Mouse (Mus musculus) liver, embryonic 15.5 days (tissue): ENCODE measurements around the gene Arfgap1. TPM values are rescaled to one million over a fixed set of nuclear protein-coding genes. Genes with fewer than 3 reads are reported as not detected.

Experiments
- ATAC-seq: fragments of 200-750 bp; cut with Nextera tagmentation; 2 replicates; pipeline ENCODE4 v1.8.0; 2017; ENCODE audit warnings: moderate number of reproducible peaks, mild to moderate bottlenecking, moderate library complexity; ENCODE audit not compliant: insufficient read depth
- H3K27ac ChIP-seq: fragments of 300-500 bp; sonication (generic); replicated peaks from 2 replicates; pipeline ENCODE4 v1.5.1; 2015; ENCODE audit warnings: mild to moderate bottlenecking, inconsistent platforms
- H3K27me3 ChIP-seq: fragments of 300-500 bp; sonication (generic); 2 replicates; pipeline ENCODE4 v1.6.1; 2015; ENCODE audit warnings: mild to moderate bottlenecking, inconsistent platforms
- H3K36me3 ChIP-seq: fragments of 300-500 bp; sonication (generic); replicated peaks from 2 replicates; pipeline ENCODE4 v1.6.1; 2015; ENCODE audit warnings: moderate library complexity, mild to moderate bottlenecking, inconsistent platforms
- H3K4me1 ChIP-seq: fragments of 300-500 bp; sonication (generic); replicated peaks from 2 replicates; pipeline ENCODE4 v1.6.1; 2015; ENCODE audit warnings: inconsistent platforms
- H3K4me2 ChIP-seq: fragments of 300-500 bp; sonication (generic); 2 replicates; pipeline ENCODE4 v1.6.1; 2015; ENCODE audit warnings: moderate library complexity, mild to moderate bottlenecking, inconsistent platforms
- H3K4me3 ChIP-seq: fragments of 300-500 bp; sonication (generic); replicated peaks from 2 replicates; pipeline ENCODE4 v1.5.1; 2015; ENCODE audit warnings: mild to moderate bottlenecking, inconsistent platforms
- H3K9ac ChIP-seq: fragments of 300-500 bp; sonication (generic); 2 replicates; pipeline ENCODE4 v1.6.1; 2015; ENCODE audit warnings: moderate library complexity, mild to moderate bottlenecking, inconsistent platforms
- H3K9me3 ChIP-seq: fragments of 300-500 bp; sonication (generic); replicated peaks from 2 replicates; pipeline ENCODE4 v1.6.1; 2016; ENCODE audit warnings: inconsistent platforms
- WGBS: fragments of 180-500 bp; shearing (Covaris S2); methylation state at CpG from one replicate; pipeline ENCODE4 v1.1.7; 2015; ENCODE audit warnings: mixed read lengths; ENCODE audit not compliant: insufficient replicate concordance; 5-methylcytosine and 5-hydroxymethylcytosine counted together
- polyA plus RNA-seq: library from polyadenylated mRNA; unstranded; fragments of >200 nt; fragmentation: Nextera tagmentation; extraction: Ambion mirVana; gene quantifications from 2 replicates; pipeline ENCODE4 v1.2.1, GENCODE M21; 2015

The Arfgap1 gene
- polyA plus RNA-seq, 1 experiment from 2014 or later = 32.0 TPM

- Histone ChIP-seq H3K9me3 (no peaks in the 10 kb centered on the region), H3K9ac (no peak within 1 kb of the TSS), H3K27me3 (no peaks in the 10 kb centered on the region), H3K4me1 (no peaks in the 10 kb centered on the region), H3K4me2 (no peak within 1 kb of the TSS), H3K4me3 (no peak within 1 kb of the TSS), H3K36me3 (peaks cover 11% of the 10 kb centered on the region), H3K27ac (no peak within 1 kb of the TSS)
- 50% methylated on average over 2 of the region's 2 CpGs for WGBS
- no peak for ATAC-seq
These were observed 19.4 kb downstream of the Arfgap1 start, which contains the start of gene Col20a1 for GRCm38 (mm10) chr2:180986449-180986848. Col20a1 (plus strand) TSS chr2:180986535.

GRCm38 (mm10) chr2:180987001-180987400, 20.0 kb downstream of the Arfgap1 start:
- H3K9me3 ChIP-seq = no peaks in the 10 kb centered on the region
- WGBS = 68% methylated on average over 1 of the region's 1 CpGs
- H3K9ac ChIP-seq = no peak overlapping the region
- H3K27ac ChIP-seq = no peak overlapping the region
- ATAC-seq = no peak
- H3K4me3 ChIP-seq = no peak overlapping the region
- H3K27me3 ChIP-seq = no peaks in the 10 kb centered on the region
- peaks cover 5% of the 10 kb centered on the region for H3K36me3 ChIP-seq
- H3K4me1 ChIP-seq = no peaks in the 10 kb centered on the region
- H3K4me2 ChIP-seq = no peak overlapping the region

GRCm38 (mm10) chr2:180987432-180988030, 20.5 kb downstream of the Arfgap1 start:
- no peak for ATAC-seq
- no peak overlapping the region for H3K27ac ChIP-seq

GRCm38 (mm10) chr2:180988347-180988913, 21.4 kb downstream of the Arfgap1 start:
- WGBS = 58% methylated on average over 3 of the region's 3 CpGs
- Histone ChIP-seq H3K4me2 (no peak overlapping the region), H3K4me3 (no peak overlapping the region), H3K9me3 (no peaks in the 10 kb centered on the region), H3K27ac (no peak overlapping the region), H3K4me1 (no peaks in the 10 kb centered on the region), H3K36me3 (no peaks in the 10 kb centered on the region), H3K27me3 (no peaks in the 10 kb centered on the region), H3K9ac (no peak overlapping the region)
- no peak for ATAC-seq

More at GRCm38 (mm10) chr2:180987432-180988030, 20.5 kb downstream of the Arfgap1 start:
- no peaks in the 10 kb centered on the region for H3K4me1 ChIP-seq
- H3K4me2 ChIP-seq = no peak overlapping the region
- no peaks in the 10 kb centered on the region for H3K27me3 ChIP-seq
- no peaks in the 10 kb centered on the region for H3K9me3 ChIP-seq
- H3K36me3 ChIP-seq = no peaks in the 10 kb centered on the region
- H3K4me3 ChIP-seq = no peak overlapping the region
- 76% methylated on average over 5 of the region's 5 CpGs for WGBS
- H3K9ac ChIP-seq = no peak overlapping the region

- WGBS = 66% methylated on average over 1 of the region's 1 CpGs
- H3K4me1 ChIP-seq = no peaks in the 10 kb centered on the region
- H3K27ac ChIP-seq = no peak overlapping the region
- no peak overlapping the region for H3K4me2 ChIP-seq
- H3K27me3 ChIP-seq = no peaks in the 10 kb centered on the region
- no peak overlapping the region for H3K9ac ChIP-seq
- no peaks in the 10 kb centered on the region for H3K9me3 ChIP-seq
- H3K4me3 ChIP-seq = no peak overlapping the region
- H3K36me3 ChIP-seq = no peaks in the 10 kb centered on the region
- no peak for ATAC-seq
These were observed 21.9 kb downstream of the Arfgap1 start for GRCm38 (mm10) chr2:180988948-180989347.

- no peaks in the 10 kb centered on the region for H3K36me3 ChIP-seq
- 60% methylated on average over 4 of the region's 4 CpGs for WGBS
- no peak overlapping the region for H3K4me3 ChIP-seq
- H3K27ac ChIP-seq = no peak overlapping the region
- H3K4me2 ChIP-seq = no peak overlapping the region
- no peaks in the 10 kb centered on the region for H3K27me3 ChIP-seq
- no peak for ATAC-seq
- no peak overlapping the region for H3K9ac ChIP-seq
- H3K4me1 ChIP-seq = no peaks in the 10 kb centered on the region
- H3K9me3 ChIP-seq = no peaks in the 10 kb centered on the region
These were observed 23.3 kb downstream of the Arfgap1 start for GRCm38 (mm10) chr2:180990347-180990746.

- Histone ChIP-seq H3K27me3 (no peaks in the 10 kb centered on the region), H3K9ac (no peak overlapping the region), H3K36me3 (no peaks in the 10 kb centered on the region), H3K9me3 (no peaks in the 10 kb centered on the region), H3K27ac (no peak overlapping the region), H3K4me2 (no peak overlapping the region), H3K4me3 (no peak overlapping the region), H3K4me1 (no peaks in the 10 kb centered on the region)
- 45% methylated on average over 2 of the region's 2 CpGs for WGBS
- ATAC-seq = no peak
These were observed 27.3 kb downstream of the Arfgap1 start for GRCm38 (mm10) chr2:180994360-180994759.

DNA sequence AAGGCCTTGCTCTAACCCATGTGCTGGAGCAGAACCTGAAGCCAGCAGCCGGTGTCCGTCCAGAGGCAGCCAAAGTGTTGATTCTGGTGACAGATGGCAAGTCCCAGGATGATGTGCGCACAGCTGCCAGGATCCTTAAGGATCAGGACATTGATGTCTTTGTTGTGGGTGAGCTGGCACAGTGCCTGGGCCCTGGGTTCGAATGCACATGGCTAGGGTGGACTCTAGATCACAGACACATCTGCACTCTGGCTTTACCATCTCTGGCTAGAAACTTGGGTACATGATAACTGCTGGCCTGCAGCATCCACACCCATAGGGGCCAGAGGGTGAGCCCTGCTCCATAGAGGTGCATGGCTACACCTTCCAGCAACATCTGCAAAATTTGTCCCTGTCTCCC, 28.4 kb downstream of the Arfgap1 start:
- H3K27ac ChIP-seq = no peak overlapping the region
- no peaks in the 10 kb centered on the region for H3K27me3 ChIP-seq
- H3K4me3 ChIP-seq = no peak overlapping the region
- no peak overlapping the region for H3K9ac ChIP-seq
- H3K36me3 ChIP-seq = no peaks in the 10 kb centered on the region
- 69% methylated on average over 4 of the region's 4 CpGs for WGBS
- no peak for ATAC-seq
- no peaks in the 10 kb centered on the region for H3K9me3 ChIP-seq
- no peaks in the 10 kb centered on the region for H3K4me1 ChIP-seq
- no peak overlapping the region for H3K4me2 ChIP-seq

GRCm38 (mm10) chr2:180996436-180996835, 29.4 kb downstream of the Arfgap1 start:
- no peaks in the 10 kb centered on the region for H3K4me1 ChIP-seq
- no peak overlapping the region for H3K9ac ChIP-seq
- no peaks in the 10 kb centered on the region for H3K9me3 ChIP-seq
- H3K4me3 ChIP-seq = no peak overlapping the region
- no peak overlapping the region for H3K27ac ChIP-seq
- H3K4me2 ChIP-seq = no peak overlapping the region
- ATAC-seq = no peak
- WGBS = 4% methylated on average over 5 of the region's 5 CpGs
- no peaks in the 10 kb centered on the region for H3K36me3 ChIP-seq
- H3K27me3 ChIP-seq = no peaks in the 10 kb centered on the region

GRCm38 (mm10) chr2:180996905-180997304, 29.9 kb downstream of the Arfgap1 start:
- Histone ChIP-seq H3K9me3 (no peaks in the 10 kb centered on the region), H3K36me3 (no peaks in the 10 kb centered on the region), H3K4me1 (no peaks in the 10 kb centered on the region), H3K4me3 (no peak overlapping the region), H3K9ac (no peak overlapping the region), H3K4me2 (no peak overlapping the region), H3K27ac (no peak overlapping the region), H3K27me3 (no peaks in the 10 kb centered on the region)
- WGBS = 38% methylated on average over 3 of the region's 3 CpGs
- no peak for ATAC-seq

DNA sequence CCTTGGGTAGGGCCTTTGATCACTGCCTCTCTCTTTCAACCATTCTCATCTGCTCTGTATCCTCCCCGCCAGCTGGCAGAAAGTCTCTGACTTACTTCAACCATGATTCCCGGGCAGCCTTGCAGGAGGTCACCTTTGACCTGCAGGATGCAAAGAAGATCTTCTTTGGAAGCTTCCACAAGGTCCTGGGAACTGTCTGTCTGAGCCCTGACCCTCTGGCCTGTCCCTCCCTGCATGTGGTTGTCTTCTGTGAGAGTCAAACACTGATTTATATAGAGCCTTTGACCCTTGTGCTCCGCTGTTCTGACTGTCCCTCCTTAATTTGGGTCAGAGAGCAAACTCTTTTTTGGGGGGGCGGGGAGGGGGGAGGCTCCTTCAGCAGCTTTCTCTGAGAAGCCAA, 40.0 kb downstream of the Arfgap1 start:
- Histone ChIP-seq H3K4me2 (no peak overlapping the region), H3K36me3 (no peaks in the 10 kb centered on the region), H3K9me3 (no peaks in the 10 kb centered on the region), H3K27ac (no peak overlapping the region), H3K27me3 (no peaks in the 10 kb centered on the region; the same call in 1 of the 2 replicates), H3K9ac (no peak overlapping the region), H3K4me3 (no peak overlapping the region), H3K4me1 (no peaks in the 10 kb centered on the region)
- WGBS = 45% methylated on average over 4 of the region's 4 CpGs
- ATAC-seq = no peak

GRCm38 (mm10) chr2:181008339-181008738, 41.3 kb downstream of the Arfgap1 start:
- ATAC-seq = no peak

More at GRCm38 (mm10) chr2:181008339-181008738, 41.3 kb downstream of the Arfgap1 start:
- no peaks in the 10 kb centered on the region; the same call in 1 of the 2 replicates for H3K27me3 ChIP-seq
- no peaks in the 10 kb centered on the region for H3K4me1 ChIP-seq
- H3K4me3 ChIP-seq = no peak overlapping the region
- H3K27ac ChIP-seq = no peak overlapping the region
- H3K9ac ChIP-seq = no peak overlapping the region
- H3K9me3 ChIP-seq = no peaks in the 10 kb centered on the region
- H3K4me2 ChIP-seq = no peak overlapping the region
- WGBS = 60% methylated on average over 5 of the region's 5 CpGs
- no peaks in the 10 kb centered on the region for H3K36me3 ChIP-seq
